Mouse (Mus musculus): ENCODE data around the gene Spata45. TPM values are rescaled to one million over a fixed set of nuclear protein-coding genes. Genes with fewer than 3 reads are reported as not detected.

Spata45 gene
- total and polyA plus RNA-seq, 3 experiments = 0.76 TPM; not detected in 2

GRCm38 (mm10) chr1:191042106-191042505 lies 5.7 kb downstream of the Spata45 start:
- no peak for DNase-seq (ENCODE audit: extremely low read depth)
- peaks cover 0 to 11% of the 10 kb centered on the region in 2 experiments; a peak in 2 of 4 replicates for H3K4me1 ChIP-seq (ENCODE audit: control insufficient read depth in 1 of 2, insufficient read depth in 2 of 2)
- TF ChIP-seq ZC3H11A (IDR thresholded peaks at IDR 0.05; ENCODE audit: low read depth, low read length) (no peak), HCFC1 (IDR thresholded peaks at IDR 0.05; ENCODE audit: low read depth, low read length) (no peak), POLR2AphosphoS2 (IDR thresholded peaks at IDR 0.05; ENCODE audit: low read depth, low read length) (no peak), JUND (conservative IDR thresholded peaks at IDR 0.05; ENCODE audit: low read depth, low read length) (no peak), TBP (conservative IDR thresholded peaks at IDR 0.05; ENCODE audit: low read depth, low read length) (no peak), E2F4 (IDR thresholded peaks at IDR 0.05; ENCODE audit: insufficient replicate concordance, low read depth, low read length) (no peak), SIN3A (IDR thresholded peaks at IDR 0.05; ENCODE audit: low read length) (no peak), ELF1 (IDR thresholded peaks at IDR 0.05; ENCODE audit: low read depth, low read length) (no peak), RCOR1 (conservative IDR thresholded peaks at IDR 0.05; ENCODE audit: low read depth, low read length) (no peak), MAFK (IDR thresholded peaks at IDR 0.05; ENCODE audit: insufficient replicate concordance, low read length) (no peak), SMC3 (IDR thresholded peaks at IDR 0.05; ENCODE audit: low read depth, low read length) (no peak)
- H3K27ac ChIP-seq (ENCODE audit: insufficient read depth, low read depth) = no peak overlapping the region
- dilution Hi-C loops (cut with MboI; ENCODE audit: extremely low pct_ligation_motif_present, extremely low pct_unique_long_range_greater_than_20kb, low sequenced_read_pairs) (no loop called here), in situ Hi-C loops (cut with MboI; ENCODE audit: low pct_ligation_motif_present, low pct_unique_long_range_greater_than_20kb, low sequenced_read_pairs) (no loop called here)
- no peak overlapping the region for H3K4me2 ChIP-seq (ENCODE audit: insufficient read depth, low read depth, poor library complexity, severe bottlenecking)
- H3K9ac ChIP-seq (ENCODE audit: insufficient read depth, low read depth) = no peak overlapping the region
- H3K4me3 ChIP-seq (replicated peaks in 1 of 3; ENCODE audit: low read depth in 2 of 3, low read length in 2 of 3, poor library complexity in 1 of 3) = no peak overlapping the region
- no peaks in the 10 kb centered on the region for H3K9me3 ChIP-seq (replicated peaks; ENCODE audit: low read length)
- H3K27me3 ChIP-seq (replicated peaks) = no peaks in the 10 kb centered on the region
- no peaks in the 10 kb centered on the region for H3K79me2 ChIP-seq (replicated peaks; ENCODE audit: control insufficient read depth, extremely low read depth, insufficient read depth, poor library complexity, severe bottlenecking)
- H3K36me3 ChIP-seq (replicated peaks in 1 of 2; ENCODE audit: control insufficient read depth in 1 of 2, insufficient read depth in 1 of 2, low read length in 1 of 2) = peaks cover 0 to 15% of the 10 kb centered on the region in 2 experiments

GRCm38 (mm10) chr1:191042688-191043087 lies 6.2 kb downstream of the Spata45 start:
- dilution Hi-C loops (cut with MboI; ENCODE audit: extremely low pct_ligation_motif_present, extremely low pct_unique_long_range_greater_than_20kb, low sequenced_read_pairs) = no loop called here
- Histone ChIP-seq H3K27me3 (replicated peaks) (no peaks in the 10 kb centered on the region), H3K4me2 (ENCODE audit: insufficient read depth, low read depth, poor library complexity, severe bottlenecking) (no peak overlapping the region), H3K79me2 (replicated peaks; ENCODE audit: control insufficient read depth, extremely low read depth, insufficient read depth, poor library complexity, severe bottlenecking) (no peaks in the 10 kb centered on the region), H3K36me3 (replicated peaks in 1 of 2; ENCODE audit: control insufficient read depth in 1 of 2, insufficient read depth in 1 of 2, low read length in 1 of 2) (peaks cover 0 to 15% of the 10 kb centered on the region in 2 experiments), H3K4me3 (replicated peaks in 1 of 3; ENCODE audit: low read depth in 2 of 3, low read length in 2 of 3, poor library complexity in 1 of 3) (no peak overlapping the region), H3K9ac (ENCODE audit: insufficient read depth, low read depth) (no peak overlapping the region), H3K27ac (ENCODE audit: insufficient read depth, low read depth) (no peak overlapping the region), H3K9me3 (replicated peaks; ENCODE audit: low read length) (no peaks in the 10 kb centered on the region), H3K4me1 (ENCODE audit: control insufficient read depth in 1 of 2, insufficient read depth in 2 of 2) (peaks cover 0 to 11% of the 10 kb centered on the region in 2 experiments; a peak in 2 of 4 replicates)
- DNase-seq (ENCODE audit: extremely low read depth) = no peak
- no peak for TF ChIP-seq POLR2A (IDR thresholded peaks at IDR 0.05; ENCODE audit: low read depth, low read length)
- TF ChIP-seq CHD1 (IDR thresholded peaks at IDR 0.05; ENCODE audit: low read depth, low read length) = no peak
- no peak for TF ChIP-seq ZMIZ1 (IDR thresholded peaks at IDR 0.05; ENCODE audit: low read depth, low read length)
- TF ChIP-seq SMC3 (IDR thresholded peaks at IDR 0.05; ENCODE audit: low read depth, low read length) = no peak
- no peak for TF ChIP-seq JUND (conservative IDR thresholded peaks at IDR 0.05; ENCODE audit: low read depth, low read length)
- no peak for TF ChIP-seq NRF1 (IDR thresholded peaks at IDR 0.05; ENCODE audit: low read depth, low read length)
- no peak for TF ChIP-seq ZC3H11A (IDR thresholded peaks at IDR 0.05; ENCODE audit: low read depth, low read length)
- TF ChIP-seq NELFE (IDR thresholded peaks at IDR 0.05; ENCODE audit: low read depth, low read length) = no peak
- TF ChIP-seq ZKSCAN1 (IDR thresholded peaks at IDR 0.05; ENCODE audit: borderline replicate concordance, low read depth, low read length) = no peak
- no peak for TF ChIP-seq UBTF (IDR thresholded peaks at IDR 0.05; ENCODE audit: low read depth, low read length)
- no peak for TF ChIP-seq USF2 (conservative IDR thresholded peaks at IDR 0.05; ENCODE audit: low read depth, low read length)
- no peak for TF ChIP-seq E2F4 (IDR thresholded peaks at IDR 0.05; ENCODE audit: insufficient replicate concordance, low read depth, low read length)
- TF ChIP-seq MAFK (IDR thresholded peaks at IDR 0.05; ENCODE audit: insufficient replicate concordance, low read length) = no peak
- in situ Hi-C loops (cut with MboI; ENCODE audit: low pct_ligation_motif_present, low pct_unique_long_range_greater_than_20kb, low sequenced_read_pairs) = no loop called here
